Mouse (Mus musculus) lung, adult 2 months (tissue): ENCODE measurements around the gene Krba1. TPM values are rescaled to one million over a fixed set of nuclear protein-coding genes. Genes with fewer than 3 reads are reported as not detected.

Experiments used
- DNase-seq: peaks from one replicate; pipeline ENCODE4 v3.0.0; 2022
- H3K4me1 ChIP-seq: fragments of 200-500 bp; 2 replicates; pipeline ENCODE4 v1.6.1; 2011; ENCODE audit warnings: low read length; ENCODE audit not compliant: control insufficient read depth, insufficient read depth
- H3K4me3 ChIP-seq: fragments of 200-500 bp; replicated peaks from 2 replicates; pipeline ENCODE3; 2011; ENCODE audit warnings: low read depth, mild to moderate bottlenecking, control low read depth, low read length; ENCODE audit errors: extremely low read depth
- CTCF ChIP-seq: fragments of 200-500 bp; IDR thresholded peaks from 2 replicates; pipeline ENCODE4 v1.5.1; 2011; ENCODE audit warnings: mild to moderate bottlenecking, low read length, control low read depth; ENCODE audit not compliant: insufficient read depth
- POLR2A ChIP-seq: fragments of 200-500 bp; IDR thresholded peaks from 2 replicates; pipeline ENCODE4 v1.6.1; 2011; ENCODE audit warnings: low read depth, mild to moderate bottlenecking, control low read depth, low read length, borderline replicate concordance; ENCODE audit errors: extremely low read depth
- WGBS: fragments of 180-500 bp; shearing (Covaris S2); methylation state at CpG from one replicate; pipeline ENCODE4 v1.1.7; 2018; 5-methylcytosine and 5-hydroxymethylcytosine counted together
- polyA plus RNA-seq: library from polyadenylated mRNA; depleted of rRNA; stranded (reverse); fragments of >200 nt; gene quantifications from 2 replicates; pipeline ENCODE4 v1.2.3, GENCODE M21; 2012

Krba1 gene
- polyA plus RNA-seq, 1 experiment, result 20.8 TPM

- no peak for DNase-seq
- Histone ChIP-seq H3K4me1 (no peaks in the 10 kb centered on the region), H3K4me3 (no peak overlapping the region)
- TF ChIP-seq POLR2A (no peak), CTCF (no peak)
- WGBS, result 67% methylated on average over 2 of the region's 2 CpGs
Observed at GRCm38 (mm10) chr6:48416486-48416885, 21.1 kb downstream of the Krba1 start.

- no peak overlapping the region for H3K4me3 ChIP-seq
- no peak for DNase-seq
- H3K4me1 ChIP-seq, result no peaks in the 10 kb centered on the region
- no peak for TF ChIP-seq CTCF
- no peak for TF ChIP-seq POLR2A
- 18% methylated on average over 2 of the region's 2 CpGs for WGBS
Observed at GRCm38 (mm10) chr6:48420647-48421046, 25.3 kb downstream of the Krba1 start.

- TF ChIP-seq CTCF (no peak), POLR2A (no peak)
- WGBS, result 78% methylated on average over 3 of the region's 3 CpGs
- no peak for DNase-seq
- no peaks in the 10 kb centered on the region; the same call in 1 of the 2 replicates for H3K4me1 ChIP-seq
- no peak overlapping the region for H3K4me3 ChIP-seq
Observed at GRCm38 (mm10) chr6:48423336-48423735, 27.9 kb downstream of the Krba1 start.

GRCm38 (mm10) chr6:48424074-48424473, 28.7 kb downstream of the Krba1 start:
- Histone ChIP-seq H3K4me1 (peaks cover 4% of the 10 kb centered on the region; the same call in 1 of the 2 replicates), H3K4me3 (no peak overlapping the region)
- 62% methylated on average over 5 of the region's 5 CpGs for WGBS
- DNase-seq, result no peak
- TF ChIP-seq CTCF (no peak), POLR2A (no peak)

DNA sequence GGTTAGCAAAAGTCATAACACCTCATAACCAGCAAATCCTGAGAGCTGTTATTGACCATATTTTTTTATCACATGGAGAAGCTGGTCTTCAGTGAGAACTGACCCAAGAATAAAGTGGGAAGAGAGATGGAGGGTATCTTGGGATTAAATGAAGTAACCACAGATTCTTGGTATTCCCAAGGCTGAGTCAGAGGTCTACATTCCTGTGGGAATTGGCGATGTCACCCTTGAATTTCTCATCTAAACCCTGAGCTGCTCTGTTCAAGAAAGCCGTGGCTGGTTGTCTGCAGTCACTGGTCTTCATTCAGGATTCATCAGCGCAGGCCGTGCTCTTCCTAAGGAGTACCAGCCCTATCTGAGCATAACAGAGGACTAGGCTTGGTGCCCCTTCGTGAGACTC, 31.6 kb downstream of the Krba1 start:
- TF ChIP-seq CTCF, result no peak
- TF ChIP-seq POLR2A, result no peak
- no peak for DNase-seq
- H3K4me3 ChIP-seq, result no peak overlapping the region
- H3K4me1 ChIP-seq, result peaks cover 7% of the 10 kb centered on the region; the same call in 1 of the 2 replicates
- WGBS, result 80% methylated on average over 5 of the region's 5 CpGs

GRCm38 (mm10) chr6:48428769-48429557, 33.6 kb downstream of the Krba1 start:
- TF ChIP-seq POLR2A (no peak), CTCF (no peak)
- Histone ChIP-seq H3K4me1 (peaks cover 11% of the 10 kb centered on the region; the same call in 1 of the 2 replicates), H3K4me3 (no peak overlapping the region)
- WGBS, result 62% methylated on average over 4 of the region's 4 CpGs
- no peak for DNase-seq

DNA sequence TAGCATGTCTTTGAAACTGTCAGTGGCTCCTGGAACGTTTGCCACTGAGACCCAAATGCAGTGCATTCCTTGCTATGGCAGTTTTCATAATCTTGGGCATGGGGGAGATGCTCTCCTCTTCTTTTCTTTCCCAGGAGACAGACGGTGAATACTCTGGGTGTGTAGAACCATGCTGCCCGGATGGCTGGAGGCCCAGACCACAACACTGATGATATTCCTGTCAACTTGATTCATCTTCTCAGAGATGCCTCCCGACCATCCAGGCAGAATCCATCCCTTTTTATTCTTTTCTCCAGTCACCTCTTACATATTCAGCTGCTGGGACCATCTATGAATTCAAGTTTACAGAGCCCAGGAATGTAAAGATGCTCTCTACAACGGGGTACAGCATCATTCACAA, 35.4 kb downstream of the Krba1 start:
- WGBS, result 73% methylated on average over 5 of the region's 5 CpGs
- peaks cover 16% of the 10 kb centered on the region for H3K4me1 ChIP-seq
- no peak for DNase-seq
- no peak overlapping the region for H3K4me3 ChIP-seq
- TF ChIP-seq CTCF, result no peak
- TF ChIP-seq POLR2A, result no peak

DNA sequence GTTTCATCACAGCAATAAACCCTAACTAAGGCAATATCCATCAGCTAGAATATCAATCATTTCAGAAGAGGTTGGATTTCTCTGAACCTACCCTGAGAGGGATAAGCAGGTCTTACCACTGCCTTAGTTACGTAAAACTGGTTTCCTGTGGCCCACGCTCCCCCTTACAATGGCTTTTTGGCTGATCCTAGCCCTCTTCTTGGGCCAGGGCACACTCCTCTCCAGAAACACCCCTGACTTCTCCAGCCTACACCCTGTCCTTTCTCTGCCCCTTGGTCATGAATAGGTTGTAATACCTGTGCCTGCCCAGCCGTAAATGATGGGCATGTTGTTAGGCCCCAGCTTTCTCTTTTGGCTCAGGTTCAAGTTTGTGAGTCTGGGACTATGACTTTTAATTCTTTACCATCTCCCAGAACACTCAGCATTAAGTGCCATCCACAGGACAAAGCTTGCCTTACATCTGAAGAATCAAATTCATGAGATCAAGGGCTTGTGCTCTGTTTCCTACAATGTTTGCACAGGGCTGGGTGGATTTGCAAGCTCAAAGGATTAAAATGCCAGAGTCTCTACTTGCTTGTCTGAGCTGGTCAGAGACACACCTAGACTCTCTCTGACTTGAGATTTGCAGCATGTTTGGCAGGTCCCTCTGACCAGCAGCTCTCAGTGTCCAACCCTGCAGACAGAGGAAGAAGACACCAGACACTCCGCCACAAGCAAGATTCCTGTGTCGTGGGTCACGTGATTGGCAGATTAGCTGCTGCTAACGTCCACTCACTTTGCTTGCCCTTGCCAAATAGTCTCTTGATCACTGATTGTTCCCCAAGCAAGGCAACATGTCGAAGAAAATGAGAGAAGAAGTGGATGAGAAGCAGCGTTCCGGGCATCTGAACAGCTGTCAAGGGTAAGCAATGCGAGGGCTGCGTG, 37.8 kb downstream of the Krba1 start:
- no peak overlapping the region for H3K4me3 ChIP-seq
- peaks cover 16% of the 10 kb centered on the region for H3K4me1 ChIP-seq
- no peak for TF ChIP-seq POLR2A
- TF ChIP-seq CTCF, result no peak
- WGBS, result 33% methylated on average over 12 of the region's 12 CpGs
- DNase-seq, result peak; percentile 23

GRCm38 (mm10) chr6:48434651-48435050, 39.3 kb downstream of the Krba1 start:
- DNase-seq, result no peak
- Histone ChIP-seq H3K4me3 (no peak overlapping the region), H3K4me1 (peaks cover 9% of the 10 kb centered on the region)
- 55% methylated on average over 6 of the region's 6 CpGs for WGBS
- TF ChIP-seq CTCF (no peak), POLR2A (no peak)

DNA sequence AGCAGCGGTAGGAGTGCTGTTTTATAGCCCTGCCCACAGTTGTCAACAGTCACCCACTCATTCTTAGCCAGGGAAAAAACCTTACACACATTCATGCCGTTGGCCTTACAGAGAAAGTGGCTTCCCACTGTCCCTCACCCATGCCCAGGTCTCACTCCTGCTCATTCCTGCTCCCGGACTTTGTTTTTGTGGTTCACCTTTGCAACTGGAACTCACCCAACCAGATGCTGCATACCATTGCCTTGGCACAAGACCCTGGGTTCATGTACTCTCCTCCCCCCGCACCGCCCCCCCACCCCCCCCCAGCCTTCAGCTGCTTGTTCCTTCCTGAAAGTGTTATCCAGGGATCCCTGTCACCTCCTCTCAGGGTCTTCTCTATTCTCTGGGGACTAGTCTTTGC, 39.7 kb downstream of the Krba1 start:
- no peak overlapping the region for H3K4me3 ChIP-seq
- peaks cover 9% of the 10 kb centered on the region for H3K4me1 ChIP-seq
- WGBS, result 27% methylated on average over 5 of the region's 5 CpGs
- TF ChIP-seq CTCF, result no peak
- DNase-seq, result no peak
